Mouse (Mus musculus) ES-E14 (cell line): ENCODE measurements at regions not wholly inside any gene's neighbourhood (a gene's known extent, or its start where the extent isn't known, plus 50 kb on each side); places are given as distances from the start of the nearest gene placed in this dataset.

ENCODE experiments used
- HCFC1 ChIP-seq: IDR thresholded peaks from 2 replicates; pipeline ENCODE4 v1.6.1; 2012; ENCODE audit warnings: low read length, inconsistent platforms, borderline replicate concordance; ENCODE audit not compliant: insufficient read depth
- MAFK ChIP-seq: IDR thresholded peaks from 2 replicates; pipeline ENCODE4 v1.6.1; 2014; ENCODE audit warnings: mild to moderate bottlenecking, low read depth, low read length, inconsistent platforms; ENCODE audit not compliant: insufficient read depth
- ZC3H11A ChIP-seq: IDR thresholded peaks from 2 replicates; pipeline ENCODE4 v1.6.1; 2012; ENCODE audit warnings: low read depth, mild to moderate bottlenecking, inconsistent platforms, low read length, borderline replicate concordance
- ZNF384 ChIP-seq: IDR thresholded peaks from 2 replicates; pipeline ENCODE4 v1.6.1; 2012; ENCODE audit warnings: low read depth, low read length, inconsistent platforms

DNA sequence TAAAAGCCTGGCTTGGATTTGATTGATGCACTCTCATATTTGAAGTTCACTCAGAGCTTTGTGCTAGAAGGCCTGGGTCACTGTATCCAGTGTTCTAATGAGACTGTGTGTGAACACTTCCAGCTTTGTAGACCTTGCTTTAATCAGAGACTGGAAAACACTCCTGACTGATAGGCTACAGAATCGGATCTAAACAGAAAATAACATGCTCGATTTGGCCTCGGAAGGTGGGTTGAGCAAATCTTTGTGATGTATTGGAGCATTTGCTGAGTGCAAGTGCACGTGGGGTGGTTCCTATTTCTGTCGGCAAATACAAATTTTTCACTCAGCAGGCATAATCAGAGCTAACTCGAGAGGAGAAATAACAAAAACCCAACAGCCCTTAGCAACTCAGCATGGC is 1078.2 kb upstream of the Nr2f1 start:
- no peak for TF ChIP-seq HCFC1
- no peak for TF ChIP-seq MAFK
- no peak for TF ChIP-seq ZC3H11A
- no peak for TF ChIP-seq ZNF384
